Mouse (Mus musculus) T-helper 2 cell (primary cell): ENCODE measurements around the gene Acot1.

Experiments used
- in situ Hi-C: fragments of 300-600 bp; cut with MboI, MseI; formaldehyde crosslinking; loops from one replicate; pipeline ENCODE4 v1.15.1; 2025; ENCODE audit warnings: high pct_unique_total_duplicates

Acot1 gene

DNA sequence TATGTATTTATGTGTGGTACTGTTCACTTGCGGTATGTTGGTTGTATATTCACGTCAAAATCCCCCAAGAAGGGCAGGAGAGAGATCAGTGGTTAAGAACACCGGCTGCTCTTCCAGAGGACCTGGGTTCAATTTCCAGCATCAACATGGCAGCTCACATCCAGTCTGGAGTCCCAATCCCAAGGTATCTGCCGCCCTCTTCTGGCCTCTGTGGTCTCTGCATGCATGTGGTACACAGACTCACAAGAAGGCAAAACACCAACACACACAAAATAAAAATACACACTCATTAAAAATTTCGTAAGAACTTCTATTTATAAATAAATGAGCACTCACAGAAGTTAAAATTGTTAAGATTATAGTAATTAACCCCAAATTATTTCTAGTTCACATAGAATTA, 53.9 kb downstream of the Acot1 start:
- in situ Hi-C loops, result loop anchor here (5.0 kb wide), 1 partner anchor 91 kb away; no protein-coding TSS in a partner anchor

DNA sequence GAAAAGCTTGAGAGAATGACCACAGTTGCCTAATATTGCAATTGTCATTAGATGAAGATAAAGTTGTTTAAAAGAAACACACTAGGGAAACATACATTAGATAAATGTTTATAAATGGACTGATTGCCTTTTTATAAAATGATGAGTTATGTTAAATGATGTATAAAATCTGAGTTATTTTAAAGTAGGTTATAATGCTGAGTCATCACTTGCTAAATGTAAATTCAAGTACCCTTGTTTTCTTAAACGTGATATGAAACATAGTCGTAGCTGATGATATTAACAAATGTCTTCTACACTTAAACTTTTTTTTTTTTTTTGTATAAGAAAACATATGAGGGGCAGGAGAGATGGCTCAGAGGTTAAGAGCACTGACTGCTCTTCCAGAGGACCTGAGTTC, 54.5 kb downstream of the Acot1 start:
- in situ Hi-C loops, result loop anchor here (5.0 kb wide), 1 partner anchor 92 kb away; no protein-coding TSS in a partner anchor

DNA sequence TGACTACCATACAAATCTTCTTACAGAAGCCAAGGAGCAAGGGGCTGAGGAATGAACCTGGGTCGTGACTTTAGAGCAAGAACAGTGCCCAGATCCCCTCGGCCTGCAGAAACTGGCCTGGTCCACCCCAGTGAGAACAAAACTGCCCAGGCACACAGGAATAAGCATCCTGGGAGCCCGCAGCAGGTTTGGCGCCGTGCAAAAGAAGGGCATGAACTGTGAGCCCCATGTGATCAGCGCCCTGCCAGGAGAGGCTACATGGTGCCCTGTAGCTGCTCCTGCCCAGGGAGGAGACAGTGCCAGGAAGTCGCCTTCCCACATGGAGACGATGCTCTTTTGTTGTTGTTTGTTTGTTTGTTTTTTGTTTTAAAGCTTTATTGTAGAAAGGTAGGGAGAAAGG, 55.3 kb downstream of the Acot1 start:
- in situ Hi-C loops, result loop anchor here (5.0 kb wide), 1 partner anchor 92 kb away; no protein-coding TSS in a partner anchor

DNA sequence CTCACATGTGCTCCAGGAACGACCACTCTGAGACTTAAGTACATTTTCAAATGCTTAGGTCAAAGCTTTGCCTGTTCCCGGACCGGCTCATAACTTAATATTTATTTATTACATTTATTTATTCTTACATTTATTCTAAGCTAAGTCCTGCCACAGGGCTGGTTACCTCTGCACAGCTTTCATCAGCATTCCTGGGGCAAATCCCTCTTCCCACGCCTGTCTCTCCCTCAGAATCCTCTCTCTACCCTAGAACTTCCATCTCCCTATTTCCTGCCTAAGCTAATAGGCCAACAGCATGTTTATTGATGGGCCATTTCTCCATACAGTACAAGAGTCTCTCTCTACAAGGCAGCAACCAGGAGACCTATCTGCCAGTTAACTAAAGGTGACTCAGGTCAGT, 58.5 kb downstream of the Acot1 start:
- in situ Hi-C loops, result no loop called here
